Mouse (Mus musculus): ENCODE results near the gene Tma16. TPM values are rescaled to one million over a fixed set of nuclear protein-coding genes. Genes with fewer than 3 reads are reported as not detected.
A peak's percentile ranks its signal among the peaks of the same experiment; 100 is the strongest.

Gene Tma16
- polyA plus RNA-seq, 1 experiment, result 11.6 TPM

DNA sequence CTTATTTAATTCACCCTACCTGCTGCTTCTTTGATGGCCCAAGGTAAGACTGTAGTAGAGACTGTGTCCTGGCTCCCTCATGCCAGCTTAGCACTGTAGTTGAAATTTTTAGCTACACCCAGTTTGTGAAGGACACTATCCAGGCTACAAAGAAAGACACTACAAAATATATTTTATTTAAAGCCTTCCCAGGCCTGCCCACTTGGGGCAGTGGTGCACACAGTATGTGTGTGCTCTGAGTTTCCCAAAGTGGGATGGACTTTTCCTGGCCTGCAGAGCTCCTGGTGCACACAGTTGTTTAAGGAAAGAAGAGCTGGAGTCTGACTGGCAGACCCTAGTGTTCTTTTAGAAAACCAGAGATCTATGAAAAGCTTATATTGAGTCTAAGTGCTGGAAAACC lies 29.3 kb downstream of the Tma16 start:
- no peak for TF ChIP-seq POLR2A (IDR thresholded peaks at IDR 0.05; ENCODE audit: borderline replicate concordance, extremely low read depth, insufficient read depth, insufficient read length, poor library complexity, severe bottlenecking)
- peak; percentile 34; the same call in 1 of the 2 replicates for TF ChIP-seq CTCF (IDR thresholded peaks at IDR 0.05; ENCODE audit: borderline replicate concordance, extremely low read depth, insufficient read depth, insufficient read length)
- no peak for DNase-seq (ENCODE audit: low read depth)

DNA sequence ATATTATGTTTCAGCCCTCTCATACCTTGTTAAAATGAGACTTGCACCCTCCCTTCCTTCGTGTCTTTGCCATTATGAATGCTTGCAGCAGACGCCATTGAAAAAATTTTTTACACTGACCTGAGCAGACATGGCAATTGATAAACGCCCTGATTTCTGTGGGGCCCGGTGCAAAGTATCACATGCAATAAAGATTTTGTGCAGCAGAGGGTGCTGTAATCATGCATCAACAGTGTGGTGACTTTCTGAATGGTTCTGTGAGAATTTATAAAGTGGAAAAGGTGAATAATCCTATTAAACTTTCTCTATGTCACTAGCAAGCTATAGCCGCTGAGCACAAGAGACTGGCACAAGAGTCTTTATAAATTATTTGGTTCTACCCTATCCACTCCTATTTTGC lies 35.6 kb downstream of the Tma16 start:
- peak; percentile 25 for DNase-seq (ENCODE audit: low read depth)
- TF ChIP-seq CTCF (IDR thresholded peaks at IDR 0.05; ENCODE audit: borderline replicate concordance, extremely low read depth, insufficient read depth, insufficient read length) (peak; percentile 60; the same call in 1 of the 2 replicates), POLR2A (IDR thresholded peaks at IDR 0.05; ENCODE audit: borderline replicate concordance, extremely low read depth, insufficient read depth, insufficient read length, poor library complexity, severe bottlenecking) (no peak)

DNA sequence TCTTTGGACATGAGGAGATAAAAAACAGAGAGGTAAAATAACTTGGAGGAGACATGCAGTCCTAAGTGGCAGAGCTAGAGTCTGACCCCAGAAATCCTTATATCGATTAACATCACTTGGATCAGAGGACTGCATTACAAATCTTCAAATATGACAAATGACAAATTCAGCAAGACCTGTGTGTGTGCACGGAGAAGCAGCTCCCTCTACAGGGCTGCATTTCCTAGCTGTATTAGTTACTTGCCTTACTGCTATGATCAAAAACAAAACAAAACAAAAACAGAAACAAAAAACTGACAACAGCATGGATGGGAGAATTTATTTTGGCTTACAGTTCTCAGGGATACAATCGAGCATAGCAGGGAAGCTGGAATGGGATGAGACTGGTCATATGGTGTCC lies 41.0 kb downstream of the Tma16 start:
- DNase-seq (ENCODE audit: low read depth), result no peak
- TF ChIP-seq POLR2A (IDR thresholded peaks at IDR 0.05; ENCODE audit: borderline replicate concordance, extremely low read depth, insufficient read depth, insufficient read length, poor library complexity, severe bottlenecking) (no peak), CTCF (IDR thresholded peaks at IDR 0.05; ENCODE audit: borderline replicate concordance, extremely low read depth, insufficient read depth, insufficient read length) (0 out of 2 replicates have a peak, but pooled peaks have one; percentile 7)

- no peak for DNase-seq (ENCODE audit: low read depth)
- TF ChIP-seq CTCF (IDR thresholded peaks at IDR 0.05; ENCODE audit: borderline replicate concordance, extremely low read depth, insufficient read depth, insufficient read length) (no peak), POLR2A (IDR thresholded peaks at IDR 0.05; ENCODE audit: borderline replicate concordance, extremely low read depth, insufficient read depth, insufficient read length, poor library complexity, severe bottlenecking) (no peak)
These were observed 42.2 kb downstream of the Tma16 start for GRCm38 (mm10) chr8:66444141-66444540.

GRCm38 (mm10) chr8:66442778-66443177 lies 43.6 kb downstream of the Tma16 start:
- DNase-seq (ENCODE audit: low read depth), result peak; percentile 76
- TF ChIP-seq CTCF (IDR thresholded peaks at IDR 0.05; ENCODE audit: borderline replicate concordance, extremely low read depth, insufficient read depth, insufficient read length), result peak; percentile 32; the same call in 1 of the 2 replicates
- no peak for TF ChIP-seq POLR2A (IDR thresholded peaks at IDR 0.05; ENCODE audit: borderline replicate concordance, extremely low read depth, insufficient read depth, insufficient read length, poor library complexity, severe bottlenecking)

DNA sequence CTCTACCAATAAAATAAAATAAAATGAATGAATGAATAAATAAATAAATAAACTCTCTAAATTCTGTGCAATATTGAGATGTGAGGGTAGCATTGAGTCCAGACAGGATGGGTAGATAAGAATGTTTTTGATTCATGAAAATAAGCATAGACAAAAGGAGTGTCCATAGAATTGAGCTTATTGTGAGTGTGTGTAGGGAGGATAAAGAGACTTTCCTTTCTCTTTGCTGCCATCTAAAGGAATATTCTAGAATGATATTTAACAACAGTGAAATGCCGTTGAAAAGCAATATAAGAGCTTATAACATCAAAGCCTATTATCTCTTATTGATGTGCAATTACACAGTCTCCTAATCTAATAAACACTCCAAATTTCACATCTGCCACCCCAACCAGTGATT lies 45.2 kb downstream of the Tma16 start:
- TF ChIP-seq CTCF (IDR thresholded peaks at IDR 0.05; ENCODE audit: borderline replicate concordance, extremely low read depth, insufficient read depth, insufficient read length), result no peak
- no peak for TF ChIP-seq POLR2A (IDR thresholded peaks at IDR 0.05; ENCODE audit: borderline replicate concordance, extremely low read depth, insufficient read depth, insufficient read length, poor library complexity, severe bottlenecking)
- peak; percentile 74 for DNase-seq (ENCODE audit: low read depth)

DNA sequence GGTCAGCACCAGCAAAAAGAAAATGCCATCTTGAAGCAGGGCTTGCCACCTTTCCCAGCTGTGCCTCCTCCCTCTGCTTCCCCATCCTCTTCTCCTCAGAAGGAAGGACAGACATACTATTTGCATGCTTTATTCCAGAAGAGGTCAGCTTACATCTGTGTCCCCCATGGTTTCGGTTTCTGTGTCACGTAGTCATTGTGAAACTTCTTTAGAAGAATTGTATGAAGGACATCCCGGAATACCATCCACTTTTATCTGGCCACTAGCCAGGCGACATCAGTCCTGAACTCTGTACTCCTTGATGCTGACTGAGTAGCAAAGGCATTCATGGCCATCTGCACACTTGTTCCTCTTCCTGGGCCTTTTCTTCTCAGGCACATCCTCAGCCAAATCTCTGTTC lies 47.9 kb downstream of the Tma16 start:
- no peak for DNase-seq (ENCODE audit: low read depth)
- TF ChIP-seq CTCF (IDR thresholded peaks at IDR 0.05; ENCODE audit: borderline replicate concordance, extremely low read depth, insufficient read depth, insufficient read length), result no peak

- no peak for DNase-seq (ENCODE audit: low read depth)
- TF ChIP-seq CTCF (IDR thresholded peaks at IDR 0.05; ENCODE audit: borderline replicate concordance, extremely low read depth, insufficient read depth, insufficient read length) (no peak), POLR2A (IDR thresholded peaks at IDR 0.05; ENCODE audit: borderline replicate concordance, extremely low read depth, insufficient read depth, insufficient read length, poor library complexity, severe bottlenecking) (no peak)
These were observed 48.4 kb downstream of the Tma16 start for GRCm38 (mm10) chr8:66437929-66438328.

GRCm38 (mm10) chr8:66436804-66437203 lies 49.5 kb downstream of the Tma16 start:
- no peak for DNase-seq (ENCODE audit: low read depth)
- no peak for TF ChIP-seq POLR2A (IDR thresholded peaks at IDR 0.05; ENCODE audit: borderline replicate concordance, extremely low read depth, insufficient read depth, insufficient read length, poor library complexity, severe bottlenecking)
- no peak for TF ChIP-seq CTCF (IDR thresholded peaks at IDR 0.05; ENCODE audit: borderline replicate concordance, extremely low read depth, insufficient read depth, insufficient read length)

DNA sequence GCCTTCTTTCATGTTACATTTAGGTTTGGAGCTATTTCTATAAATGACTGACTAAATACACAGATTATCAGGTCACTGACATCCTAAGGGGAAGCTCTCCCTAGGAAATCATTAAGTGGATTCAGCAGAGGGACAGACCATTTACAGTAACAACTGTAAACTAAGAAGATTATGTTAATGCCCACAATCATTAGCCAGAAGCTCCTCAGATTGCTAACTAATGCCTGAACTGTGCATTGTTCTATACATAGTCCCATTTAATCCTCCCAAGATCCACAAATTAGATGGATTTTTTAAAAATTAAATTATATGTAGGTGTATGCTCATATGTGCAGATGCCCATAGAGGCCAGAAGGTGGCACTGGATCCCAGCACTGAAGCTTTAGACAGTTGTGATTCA lies 52.8 kb downstream of the Tma16 start:
- TF ChIP-seq POLR2A (IDR thresholded peaks at IDR 0.05; ENCODE audit: borderline replicate concordance, extremely low read depth, insufficient read depth, insufficient read length, poor library complexity, severe bottlenecking), result no peak
- no peak for TF ChIP-seq CTCF (IDR thresholded peaks at IDR 0.05; ENCODE audit: borderline replicate concordance, extremely low read depth, insufficient read depth, insufficient read length)
- no peak for DNase-seq (ENCODE audit: low read depth)

GRCm38 (mm10) chr8:66430639-66431038 lies 55.7 kb downstream of the Tma16 start:
- no peak for DNase-seq (ENCODE audit: low read depth)
- TF ChIP-seq CTCF (IDR thresholded peaks at IDR 0.05; ENCODE audit: borderline replicate concordance, extremely low read depth, insufficient read depth, insufficient read length) (no peak), POLR2A (IDR thresholded peaks at IDR 0.05; ENCODE audit: borderline replicate concordance, extremely low read depth, insufficient read depth, insufficient read length, poor library complexity, severe bottlenecking) (no peak)

Other genes starting within 250 kb of the Tma16 start
- 0.04 TPM in 1 of 2 replicates, not detected in the other for gene Tktl2, start 25.2 kb upstream of the Tma16 start, polyA plus RNA-seq (2012; rRNA removed)
- gene Npy5r, start 201.6 kb upstream of the Tma16 start, polyA plus RNA-seq (2012; rRNA removed), result 0.73 and 0.77 TPM in 2 replicates
- gene Npy1r, start 210.7 kb upstream of the Tma16 start, polyA plus RNA-seq (2012; rRNA removed), result 3.0 and 5.2 TPM in 2 replicates